Mouse (Mus musculus): ENCODE results near the gene Pomgnt1. TPM values are rescaled to one million over a fixed set of nuclear protein-coding genes. Genes with fewer than 3 reads are reported as not detected.

Pomgnt1 gene
- total RNA-seq, 2 experiments from 2014 or later = 52.0 to 52.2 TPM

DNA sequence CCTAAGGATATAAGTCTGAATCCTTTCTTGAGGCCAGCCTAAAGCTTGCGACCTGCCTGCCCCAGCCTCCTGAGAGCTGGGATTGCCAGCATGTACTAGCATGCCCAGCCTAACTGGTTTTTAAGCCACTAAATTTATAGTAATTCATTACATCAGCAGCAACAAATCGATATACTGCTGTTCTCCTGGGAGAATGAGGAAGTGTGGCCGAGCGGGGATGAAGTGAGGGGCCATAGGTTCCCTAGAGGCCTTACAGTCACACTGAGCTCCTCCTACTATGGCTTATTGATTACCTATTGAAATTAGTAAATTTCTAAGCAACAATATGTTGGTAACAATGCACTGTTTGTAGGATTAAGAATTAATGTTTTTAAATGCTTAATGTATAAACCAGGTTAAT lies 9.5 kb downstream of the Pomgnt1 start:
- intact Hi-C loops (cut with DNase I; ENCODE audit: low total_unique reads) = no loop called here
- DNase-seq = no peak

DNA sequence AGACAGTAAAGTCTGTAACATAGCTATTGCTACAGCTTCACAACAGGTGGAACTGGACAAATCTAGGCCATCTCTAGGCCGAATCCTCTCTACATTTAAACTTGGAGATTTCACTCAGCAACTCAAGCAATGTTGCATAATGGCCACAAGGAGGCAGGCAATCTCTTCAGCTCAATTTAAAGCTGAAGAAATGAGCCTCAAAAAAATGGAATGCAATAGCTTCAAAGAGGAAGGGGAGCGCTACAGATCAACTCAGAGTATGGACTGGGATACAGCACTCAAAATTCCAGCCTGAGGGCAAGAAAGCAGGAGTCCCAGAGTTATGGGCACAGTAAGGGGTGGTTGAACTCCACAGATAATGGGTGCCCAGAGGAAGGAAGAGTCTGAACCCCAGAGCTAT lies 11.3 kb downstream of the Pomgnt1 start:
- intact Hi-C loops (cut with DNase I; ENCODE audit: low total_unique reads) = no loop called here
- DNase-seq = no peak

DNA sequence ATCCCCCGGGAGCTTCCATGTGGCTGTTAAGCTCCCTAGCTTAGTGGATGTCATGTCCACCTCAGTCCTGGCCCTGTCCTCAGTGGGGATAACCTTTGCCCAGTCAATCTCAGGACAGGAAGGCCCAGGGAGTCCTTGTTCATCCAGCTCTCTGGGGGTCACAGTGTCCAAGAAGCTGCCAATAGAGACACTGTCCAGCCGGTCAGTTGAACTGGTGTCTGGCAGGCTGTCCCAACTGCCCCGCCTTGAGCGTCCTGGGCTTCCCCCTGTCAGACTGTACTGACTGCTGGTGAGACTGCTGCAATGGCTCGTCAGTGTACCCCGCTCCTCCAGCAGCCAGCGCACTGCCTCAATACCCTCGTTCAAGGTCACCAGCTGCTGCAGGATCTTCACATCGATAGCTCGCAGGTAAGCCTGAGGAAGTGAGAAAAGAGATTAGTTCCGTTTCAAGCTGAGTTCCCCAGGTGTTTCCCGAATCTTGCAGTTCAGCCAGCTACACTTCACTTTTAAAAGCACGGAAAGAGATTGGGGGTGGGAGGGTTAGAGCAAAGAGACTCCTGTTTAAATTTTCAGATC lies 13.9 kb downstream of the Pomgnt1 start:
- intact Hi-C loops (cut with DNase I; ENCODE audit: low total_unique reads) = no loop called here
- DNase-seq = no peak

DNA sequence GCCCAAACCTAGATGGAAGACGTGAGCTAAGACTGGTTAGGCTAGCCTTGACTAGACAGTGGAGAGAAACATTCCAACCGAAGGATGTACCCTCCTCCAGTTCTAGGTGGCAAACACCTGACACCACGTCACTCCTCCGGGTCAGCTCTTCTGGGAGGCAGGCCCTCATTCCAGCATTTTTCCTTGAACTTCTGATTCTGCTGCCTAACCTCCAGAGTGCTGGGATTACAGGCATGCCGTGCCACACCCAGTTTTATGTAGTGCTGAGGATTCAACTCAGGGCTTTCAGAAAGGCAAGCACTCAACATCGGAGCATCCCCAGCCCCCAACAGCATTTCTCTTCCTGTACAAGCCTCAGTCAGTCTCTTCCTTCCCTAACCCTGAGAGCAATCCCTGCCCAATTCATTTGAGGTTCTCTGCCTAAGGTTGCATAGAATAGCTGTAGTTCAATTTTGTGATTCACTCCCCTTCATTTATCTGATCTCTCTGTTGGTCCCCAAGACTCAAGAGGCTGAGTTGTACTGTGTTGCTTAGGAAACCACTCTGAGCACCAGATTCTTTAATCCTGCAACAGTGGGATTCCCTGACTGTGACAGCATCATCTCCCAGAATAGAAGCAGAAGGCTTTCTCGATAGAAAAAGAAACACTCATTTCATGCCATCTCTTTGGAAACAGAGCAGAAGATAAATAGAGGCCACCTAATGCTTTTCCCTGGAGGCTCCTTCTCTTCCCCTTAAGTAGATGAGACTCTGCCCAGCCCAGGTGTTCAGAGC lies 17.3 kb downstream of the Pomgnt1 start:
- intact Hi-C loops (cut with DNase I; ENCODE audit: low total_unique reads) = no loop called here

DNA sequence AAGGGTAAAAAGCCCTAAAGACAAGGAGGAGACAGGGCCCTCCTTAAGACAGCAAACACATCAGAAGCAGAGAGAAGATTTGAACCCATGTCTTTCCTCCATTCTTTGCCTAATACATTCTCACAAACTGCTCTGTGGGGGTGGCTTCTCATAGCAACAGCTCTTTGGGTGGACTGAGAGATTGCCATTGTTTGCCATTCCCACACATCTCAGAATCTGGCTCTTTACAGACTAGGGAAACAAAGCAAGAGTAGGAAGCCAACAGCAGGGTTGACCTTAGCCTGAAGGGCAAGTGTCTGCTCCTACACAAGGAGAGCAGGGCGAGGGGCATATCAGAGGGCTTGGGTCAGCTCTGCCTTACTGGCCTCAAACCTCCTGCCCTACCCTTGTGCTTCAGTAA lies 18.1 kb downstream of the Pomgnt1 start:
- no peak for DNase-seq
- intact Hi-C loops (cut with DNase I; ENCODE audit: low total_unique reads) = no loop called here

More for the DNA sequence above, 17.3 kb downstream of the Pomgnt1 start:
- no peak for DNase-seq

DNA sequence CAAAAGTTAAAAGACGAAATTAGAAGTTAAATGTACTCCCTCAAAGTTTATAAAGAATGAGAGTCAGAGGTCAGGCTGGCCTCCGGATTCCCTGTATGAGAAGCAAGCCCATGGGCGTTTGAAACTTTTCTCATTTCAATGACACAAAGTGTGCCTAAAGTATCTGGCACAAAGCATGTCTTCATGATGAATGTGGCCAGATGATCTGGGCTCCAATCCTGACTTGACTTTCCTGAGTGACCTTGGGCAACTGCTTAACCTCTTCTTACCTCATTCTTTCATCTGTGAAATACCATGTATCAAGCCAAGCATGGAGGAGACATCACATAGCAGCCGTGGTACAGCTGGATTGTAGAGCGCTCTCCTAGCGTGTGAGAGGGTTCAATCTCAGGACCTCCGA lies 18.6 kb downstream of the Pomgnt1 start:
- intact Hi-C loops (cut with DNase I; ENCODE audit: low total_unique reads) = no loop called here
- no peak for DNase-seq

DNA sequence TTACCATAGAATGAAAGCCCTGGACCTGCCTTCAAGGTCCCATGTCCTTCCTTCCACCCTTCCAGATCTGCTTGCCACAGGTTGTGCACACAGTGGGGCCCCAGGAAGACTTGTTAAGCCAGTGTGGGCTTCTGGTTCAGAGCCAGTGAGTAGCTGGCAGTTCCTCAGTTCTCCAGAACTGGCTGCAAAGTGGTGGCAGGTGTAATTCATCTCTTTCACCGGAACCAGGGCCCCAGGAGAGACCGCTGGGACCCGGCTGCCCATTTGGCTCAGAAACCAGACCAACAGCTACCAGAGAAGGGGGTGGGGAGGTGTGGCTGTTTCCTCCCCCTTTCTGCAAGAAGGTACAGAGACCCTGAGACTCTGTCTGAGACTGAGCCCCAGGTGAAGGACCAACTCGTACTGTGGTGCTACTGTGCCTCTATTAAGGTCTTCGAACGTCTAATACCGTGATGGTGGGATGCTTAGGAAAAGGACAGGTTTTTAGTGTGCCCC lies 19.7 kb downstream of the Pomgnt1 start:
- DNase-seq = peak; percentile 41
- intact Hi-C loops (cut with DNase I; ENCODE audit: low total_unique reads) = no loop called here

DNA sequence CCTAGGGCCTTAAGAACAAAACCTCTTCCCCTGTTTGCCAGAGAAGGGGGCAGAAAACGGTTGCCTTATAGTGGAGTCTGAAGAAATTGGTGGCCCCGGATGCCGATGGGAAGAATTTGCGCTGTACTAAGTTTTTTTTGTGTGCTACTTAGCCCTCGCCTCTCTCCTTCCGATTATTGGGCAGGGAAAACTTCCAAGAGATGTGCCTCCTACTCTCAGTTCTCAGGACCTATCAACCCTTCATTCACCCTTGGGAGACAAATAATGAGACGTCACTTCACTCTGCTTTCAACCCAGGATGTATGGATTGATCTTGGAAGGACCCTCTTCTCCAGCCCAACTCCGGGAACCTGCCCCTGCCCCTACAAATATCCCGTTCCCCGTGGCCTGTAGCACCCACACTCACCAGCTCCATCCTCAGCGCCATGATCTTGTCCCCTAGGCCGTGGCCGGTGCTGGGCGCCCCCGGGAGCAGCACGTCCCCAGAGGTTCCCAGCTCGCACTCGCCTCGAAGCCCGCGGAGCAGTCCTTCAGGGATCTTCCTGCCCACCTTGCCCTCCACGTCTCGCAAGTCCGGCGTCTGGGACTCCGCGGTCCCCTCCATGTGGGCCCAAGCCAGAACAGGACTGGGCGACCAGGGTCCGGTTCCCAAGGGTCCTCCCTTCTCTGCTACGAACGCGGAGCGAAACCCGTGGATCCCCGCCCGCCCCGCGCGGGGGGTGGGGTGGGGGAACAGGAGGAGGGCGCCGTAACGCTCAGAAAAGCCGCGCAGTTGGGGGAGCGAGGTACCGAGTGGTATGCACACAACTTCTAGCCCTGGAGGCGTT lies 20.5 kb downstream of the Pomgnt1 start:
- peak; percentile 69 for DNase-seq
- intact Hi-C loops (cut with DNase I; ENCODE audit: low total_unique reads) = no loop called here

DNA sequence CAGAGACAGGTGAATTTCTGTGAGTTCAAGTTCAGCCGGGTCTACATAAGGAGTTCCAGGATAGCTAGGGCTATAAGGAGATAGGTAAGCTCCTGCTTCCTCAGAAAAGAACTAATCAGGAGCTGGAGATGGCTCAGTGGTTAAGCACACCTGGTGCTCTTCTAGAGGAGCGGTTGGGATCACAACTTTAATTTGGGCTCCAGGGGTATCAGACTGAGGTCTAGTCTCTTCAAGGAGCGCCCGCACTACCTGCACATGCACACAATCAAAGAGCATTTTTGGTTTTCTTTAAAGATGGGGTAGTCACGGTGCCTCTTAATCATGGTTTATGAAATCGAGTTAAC lies 26.1 kb downstream of the Pomgnt1 start:
- DNase-seq = no peak
- intact Hi-C loops (cut with DNase I; ENCODE audit: low total_unique reads) = no loop called here

DNA sequence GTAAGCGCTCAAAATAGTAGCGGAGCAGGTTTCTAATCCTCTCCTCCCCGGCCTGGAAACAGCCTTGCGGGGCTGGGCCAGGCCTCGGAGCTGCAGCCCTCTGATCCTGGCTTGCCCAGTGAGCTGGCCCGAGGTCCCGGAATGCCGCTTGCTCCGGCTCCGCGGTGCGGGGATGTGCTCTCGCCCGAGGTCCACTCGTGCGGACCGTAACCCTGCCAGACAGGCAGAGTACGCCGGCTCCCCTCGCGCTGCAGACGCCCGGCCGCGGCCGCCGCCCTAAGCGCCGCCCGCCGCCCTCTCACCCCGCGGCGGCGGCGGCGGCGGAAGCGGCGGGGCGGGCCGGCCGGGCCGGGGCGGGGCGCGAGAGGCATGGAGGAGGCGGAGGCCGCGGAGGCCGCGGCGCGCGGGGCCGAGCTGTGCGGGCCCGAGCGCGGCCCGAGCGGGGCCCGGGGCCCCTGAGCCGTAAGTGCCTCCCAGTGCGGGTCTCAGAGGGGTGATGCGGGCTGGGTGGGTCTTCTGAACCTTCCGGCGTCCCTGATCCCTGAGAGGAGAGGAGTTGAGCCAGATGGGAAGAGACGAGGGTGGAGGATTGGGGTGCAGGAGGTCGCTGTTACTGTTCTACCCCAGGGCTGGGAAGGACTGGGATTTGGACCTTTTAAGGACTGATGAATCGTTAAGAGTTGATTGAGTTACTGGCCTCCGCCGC lies 26.7 kb downstream of the Pomgnt1 start:
- peak; percentile 78 for DNase-seq
- intact Hi-C loops (cut with DNase I; ENCODE audit: low total_unique reads) = no loop called here

DNA sequence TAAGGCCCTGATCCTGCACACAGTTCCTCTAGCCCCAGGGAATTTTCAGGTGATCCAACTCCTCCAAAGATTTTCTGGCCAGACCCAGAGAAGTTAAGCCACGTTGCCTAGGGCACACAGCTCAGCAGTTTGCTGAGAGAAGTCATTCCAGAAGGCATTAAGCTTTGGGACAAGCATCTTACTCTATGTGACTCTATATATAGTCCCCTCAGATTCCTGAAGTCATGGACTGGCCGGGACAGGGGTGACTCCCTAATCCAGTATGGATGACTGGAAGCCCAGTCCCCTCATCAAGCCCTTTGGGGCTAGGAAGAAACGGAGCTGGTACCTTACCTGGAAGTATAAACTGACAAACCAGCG lies 27.2 kb downstream of the Pomgnt1 start:
- intact Hi-C loops (cut with DNase I; ENCODE audit: low total_unique reads) = no loop called here

DNA sequence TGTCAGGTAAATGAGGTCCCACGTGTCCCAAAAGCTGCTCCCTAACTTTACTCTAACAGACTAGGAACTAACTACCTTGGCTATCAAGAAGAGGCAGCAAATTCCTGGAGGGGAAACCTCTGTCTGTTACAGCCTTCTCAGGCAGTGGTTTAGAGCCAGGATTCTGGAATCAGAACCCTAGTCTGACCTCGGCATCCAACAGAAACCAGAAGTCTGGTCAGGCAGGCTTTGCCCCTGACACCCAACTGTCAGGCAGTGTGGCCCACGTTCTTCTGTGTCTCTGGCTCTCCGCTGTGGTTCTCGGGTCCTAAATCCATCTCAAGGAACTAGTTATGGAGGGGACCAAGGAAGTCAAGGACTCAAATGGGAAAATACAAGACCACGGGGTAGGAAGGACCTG lies 27.6 kb downstream of the Pomgnt1 start, which contains the start of gene Lurap1:
Lurap1 (minus strand) TSS at position 101 of the 400 bp plus-strand sequence.
- intact Hi-C loops (cut with DNase I; ENCODE audit: low total_unique reads) = no loop called here
- DNase-seq = no peak

More for the DNA sequence above, 27.2 kb downstream of the Pomgnt1 start:
- no peak for DNase-seq

DNA sequence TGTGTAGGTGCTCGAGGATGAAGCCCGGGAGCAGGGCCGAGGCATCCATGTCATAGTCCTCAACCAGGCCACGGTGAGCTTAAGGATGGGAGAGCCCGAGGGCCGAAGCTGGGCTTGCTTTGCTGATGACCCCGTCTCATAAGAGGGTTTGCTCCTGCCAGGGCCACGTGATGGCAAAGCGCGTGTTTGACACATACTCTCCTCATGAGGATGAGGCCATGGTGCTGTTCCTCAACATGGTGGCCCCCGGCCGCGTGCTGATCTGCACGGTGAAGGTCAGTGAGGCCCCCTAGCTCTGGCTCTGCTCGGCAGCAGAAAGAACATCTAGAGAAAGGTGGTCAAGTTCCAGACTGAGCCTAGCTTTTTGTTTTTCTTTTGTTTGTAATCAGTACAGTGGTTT lies 29.1 kb downstream of the Pomgnt1 start:
- intact Hi-C loops (cut with DNase I; ENCODE audit: low total_unique reads) = no loop called here

DNA sequence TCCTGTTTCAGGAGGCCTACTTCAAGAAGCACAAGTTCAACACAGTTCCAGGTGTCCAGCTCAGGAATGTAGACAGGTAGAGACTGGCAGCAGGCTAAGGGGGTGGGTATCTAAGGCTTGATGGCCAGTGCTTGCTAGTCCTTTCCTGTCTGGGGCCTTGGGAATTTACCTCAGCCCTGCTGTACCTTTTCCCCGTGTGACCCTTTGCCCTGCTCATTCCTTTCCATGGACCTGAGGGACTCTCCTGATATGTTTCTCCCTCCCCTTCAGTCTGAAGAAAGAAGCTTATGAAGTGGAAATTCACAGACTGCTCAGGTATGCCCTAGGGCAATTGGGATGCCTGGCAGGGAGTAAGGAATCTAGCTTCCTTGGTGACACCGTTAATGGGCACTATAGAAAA lies 34.2 kb downstream of the Pomgnt1 start:
- DNase-seq = no peak
- intact Hi-C loops (cut with DNase I; ENCODE audit: low total_unique reads) = no loop called here

More for the DNA sequence above, 29.1 kb downstream of the Pomgnt1 start:
- no peak for DNase-seq

DNA sequence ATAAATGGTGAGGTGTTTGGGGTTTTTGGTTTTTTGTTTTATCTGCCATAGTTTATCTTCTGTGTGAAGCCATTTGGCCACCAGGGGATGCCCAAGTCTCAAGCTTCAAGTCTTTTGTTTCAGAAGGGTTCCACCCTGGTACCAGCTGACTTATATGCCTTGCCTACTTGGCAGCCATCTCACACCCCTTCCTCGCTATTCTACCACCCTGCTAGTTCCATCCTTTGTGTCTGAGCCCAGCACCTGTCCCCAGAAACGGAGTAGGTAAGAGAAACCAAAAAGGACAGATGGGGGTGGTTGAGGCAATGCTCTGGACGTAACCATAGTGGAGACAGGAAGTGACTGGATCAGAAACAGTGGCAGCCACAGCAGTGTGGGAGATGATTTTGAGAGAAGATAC lies 36.3 kb downstream of the Pomgnt1 start:
- intact Hi-C loops (cut with DNase I; ENCODE audit: low total_unique reads) = no loop called here
- no peak for DNase-seq

DNA sequence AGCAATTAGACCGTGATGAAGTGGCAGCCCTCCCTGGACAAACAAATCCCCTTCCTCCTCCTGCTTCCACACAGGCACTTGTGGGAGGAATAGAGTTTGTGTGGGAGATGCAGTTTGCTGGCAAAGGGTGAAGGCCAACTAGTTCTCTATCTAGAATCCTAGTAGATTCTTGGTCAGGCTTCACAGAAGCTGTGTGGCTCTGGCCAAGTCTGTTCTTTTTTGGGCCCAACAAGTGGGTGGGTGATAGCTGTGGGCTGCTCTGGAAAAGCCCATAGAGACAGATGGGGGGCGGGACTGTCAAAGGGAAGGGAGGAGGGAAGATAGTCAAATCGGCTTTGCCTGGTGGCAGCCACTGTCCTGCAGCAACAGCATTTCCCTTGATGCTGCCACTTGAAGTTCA lies 37.1 kb downstream of the Pomgnt1 start:
- no peak for DNase-seq
- intact Hi-C loops (cut with DNase I; ENCODE audit: low total_unique reads) = no loop called here

DNA sequence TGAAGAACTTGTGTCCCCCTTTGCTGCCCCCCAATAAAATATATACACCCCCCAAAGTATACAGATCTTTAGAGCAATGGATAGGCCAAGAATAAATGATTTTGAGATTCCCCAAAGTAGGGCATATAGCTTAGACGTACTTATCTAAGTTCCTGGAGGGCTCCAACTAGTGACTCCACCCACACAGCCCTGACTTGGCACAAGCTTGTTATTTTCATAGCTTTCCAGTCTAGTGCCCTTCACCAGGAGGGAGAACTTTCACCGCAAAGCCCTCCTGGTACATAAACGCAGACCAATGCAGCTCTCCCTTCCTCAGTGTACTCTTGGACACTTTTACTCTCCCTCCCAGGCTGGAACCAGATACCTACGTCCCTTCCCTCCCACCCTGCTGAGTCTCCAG lies 38.5 kb downstream of the Pomgnt1 start:
- DNase-seq = no peak
- intact Hi-C loops (cut with DNase I; ENCODE audit: low total_unique reads) = no loop called here

DNA sequence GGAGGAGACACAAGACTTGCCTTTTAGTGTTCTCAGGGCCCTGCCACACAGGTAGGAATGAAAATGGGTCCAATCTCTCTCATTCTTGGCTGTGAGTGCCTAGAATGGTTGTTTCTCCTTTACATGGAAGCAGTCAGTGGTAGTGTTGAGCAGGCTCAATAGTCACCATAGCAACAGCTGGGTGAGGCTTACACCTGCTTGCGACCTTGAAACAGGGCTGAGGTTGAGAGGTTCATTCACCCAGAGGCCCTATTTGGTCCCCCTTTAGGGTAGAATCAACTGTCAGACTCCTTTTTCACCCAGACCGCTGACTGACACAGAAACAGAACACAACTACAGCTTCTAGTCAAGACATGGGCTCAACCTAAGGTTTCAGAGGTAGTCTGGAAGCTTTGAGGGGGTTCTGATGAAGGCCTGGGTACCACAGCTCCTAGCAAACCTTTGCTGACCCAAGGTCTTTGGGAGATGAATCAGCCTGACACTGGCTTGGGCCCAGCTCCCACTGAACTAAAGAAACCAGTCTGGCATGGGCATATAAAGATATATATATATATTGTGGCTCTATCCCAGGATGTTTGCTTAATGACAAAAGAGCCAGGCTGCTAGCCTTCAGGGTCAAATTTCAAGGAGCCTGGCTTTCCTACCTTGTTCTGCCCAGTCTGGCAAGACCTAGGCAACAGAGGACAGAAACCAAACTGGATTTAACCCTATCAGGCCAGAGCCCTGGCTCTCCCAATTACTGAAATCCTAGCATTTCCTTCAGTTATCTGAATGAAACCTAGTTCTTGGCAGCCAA lies 41.3 kb downstream of the Pomgnt1 start:
- intact Hi-C loops (cut with DNase I; ENCODE audit: low total_unique reads) = loop anchor here (5.0 kb wide), 1 partner anchor 117 kb away; no protein-coding TSS in a partner anchor
- DNase-seq = no peak
